Mouse (Mus musculus) kidney, postnatal 14 days (tissue): ENCODE data around the gene Kdm4a.
A peak's percentile ranks its signal among the peaks of the same experiment; 100 is the strongest.

Experiments used
- DNase-seq: peaks from one replicate; pipeline ENCODE4 v3.0.0; 2022; ENCODE audit warnings: mixed read lengths

The Kdm4a gene

DNA sequence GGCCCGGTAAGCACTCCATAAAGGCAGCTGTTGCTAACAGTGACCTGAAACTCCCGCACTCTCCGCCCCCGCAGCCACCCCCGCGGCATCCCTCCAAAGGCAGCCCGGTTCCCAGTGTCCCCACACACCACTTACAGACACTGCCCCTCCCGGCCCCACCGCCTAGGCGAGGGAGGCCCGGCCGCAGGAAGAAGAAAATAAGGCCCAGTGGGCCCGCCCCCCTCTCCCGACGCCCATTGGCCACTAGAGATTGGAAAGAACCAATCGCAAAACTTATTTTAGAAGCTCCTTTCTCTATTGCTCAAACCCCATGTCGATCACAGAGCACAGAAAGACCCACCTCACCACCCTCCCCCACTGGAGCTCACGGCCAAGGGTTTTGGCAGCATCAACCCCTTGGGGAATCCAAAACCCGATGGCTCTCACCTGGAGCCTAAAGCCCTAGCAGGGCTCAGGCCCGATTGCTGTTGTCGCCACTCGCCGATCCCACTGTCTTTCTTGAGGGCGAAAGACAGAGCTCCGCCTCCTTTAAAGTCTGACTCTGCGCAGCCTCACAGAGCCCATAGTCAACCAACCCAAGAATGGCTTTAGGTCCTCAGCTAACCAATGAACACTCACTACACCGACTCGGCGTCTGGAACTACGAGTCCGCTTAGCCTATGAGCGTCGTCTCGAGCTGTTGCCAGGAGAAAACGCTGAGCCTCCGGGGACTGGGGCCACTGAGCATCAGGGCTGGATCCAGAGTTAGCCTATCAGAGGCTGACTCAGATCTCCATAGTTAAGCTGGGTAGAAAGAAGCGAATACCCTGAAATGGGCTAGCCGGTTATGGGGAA, at the start of gene Kdm4a:
Gene Kdm4a, minus strand, starts transcription at position 577 of the 834 bp plus-strand sequence.
- peak; percentile 96 for DNase-seq

GRCm38 (mm10) chr4:118229035-118229770, 49.4 kb upstream of the Kdm4a start:
- DNase-seq, result no peak

DNA sequence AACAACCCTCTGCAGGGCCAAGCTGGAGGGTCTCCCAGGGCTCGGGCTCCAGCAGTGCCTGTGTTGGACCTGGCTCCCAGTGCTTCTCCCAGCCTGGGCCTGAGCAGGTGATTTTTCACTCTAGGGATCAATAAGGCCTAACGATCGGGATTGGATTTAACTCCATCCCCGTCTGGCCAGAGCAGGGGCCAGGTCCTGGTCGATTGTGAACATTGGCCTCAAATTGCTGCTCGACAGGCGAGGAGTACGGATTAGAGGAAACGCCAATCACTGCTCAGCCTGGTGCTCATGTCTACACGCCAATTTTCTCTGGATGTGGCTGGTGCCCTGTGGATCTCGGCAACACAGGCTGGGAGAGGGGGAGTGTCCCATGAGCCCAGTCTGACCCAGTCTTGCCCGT, 47.6 kb upstream of the Kdm4a start:
- no peak for DNase-seq

- peak; percentile 49 for DNase-seq
These were observed 41.4 kb upstream of the Kdm4a start for GRCm38 (mm10) chr4:118221261-118221660.

DNA sequence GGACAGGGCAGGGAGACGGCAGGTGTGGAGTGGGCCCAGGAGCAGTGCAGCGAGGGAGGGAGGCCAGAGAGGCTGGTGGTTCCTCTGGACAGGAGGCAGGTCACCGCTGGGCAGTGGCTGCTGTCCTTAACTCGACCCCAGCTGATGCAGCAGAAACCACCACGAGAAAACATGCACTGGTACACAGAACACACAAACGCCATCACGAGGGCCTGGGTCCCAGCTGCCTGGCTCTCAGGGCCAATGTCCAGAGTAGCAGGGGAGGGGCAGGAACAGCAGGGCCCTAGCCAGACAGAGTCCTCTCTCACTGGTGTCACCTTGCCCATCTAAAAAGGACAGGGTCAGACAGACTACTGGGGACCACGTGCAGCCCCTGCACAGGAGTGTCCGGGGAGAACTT, 40.9 kb upstream of the Kdm4a start:
- DNase-seq, result peak; percentile 66

DNA sequence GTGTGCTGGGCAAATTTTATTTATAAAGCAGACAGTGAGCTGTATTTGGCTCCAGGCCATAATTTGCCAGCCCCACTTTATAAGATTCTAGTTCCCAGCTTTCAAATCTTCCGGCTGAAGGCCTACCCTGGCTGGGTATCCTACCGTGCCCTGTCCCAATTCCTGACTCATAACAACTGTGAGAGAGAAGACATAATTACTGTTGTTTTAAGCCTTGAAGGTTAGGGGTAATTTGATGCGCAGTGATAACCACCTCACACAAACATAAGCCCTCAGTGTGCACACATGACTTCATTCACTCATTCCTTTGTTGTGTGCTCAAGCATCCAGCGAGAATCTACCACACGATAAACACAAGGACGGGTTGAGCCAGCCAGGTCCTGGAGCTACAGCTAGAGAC, 39.6 kb upstream of the Kdm4a start:
- no peak for DNase-seq

DNA sequence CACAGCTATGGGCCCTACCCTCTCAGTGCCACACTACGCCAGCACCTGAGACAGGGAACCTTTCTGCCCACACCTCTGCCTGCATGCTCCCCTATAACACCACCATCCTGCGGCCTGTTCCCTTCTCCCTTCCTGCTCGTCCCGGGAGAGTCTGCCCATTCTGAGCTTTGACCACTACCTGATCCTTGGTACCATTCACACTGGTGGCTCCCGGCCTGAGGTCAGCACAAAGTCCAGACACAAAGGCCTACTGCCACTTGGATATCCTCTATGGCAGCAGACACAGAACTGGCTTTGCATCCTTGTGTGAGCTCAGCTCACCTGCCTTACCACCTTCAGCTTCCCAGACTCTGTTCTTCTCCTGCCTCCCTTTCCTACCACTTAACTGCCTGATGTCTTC, 38.7 kb upstream of the Kdm4a start:
- DNase-seq, result peak; percentile 53

DNA sequence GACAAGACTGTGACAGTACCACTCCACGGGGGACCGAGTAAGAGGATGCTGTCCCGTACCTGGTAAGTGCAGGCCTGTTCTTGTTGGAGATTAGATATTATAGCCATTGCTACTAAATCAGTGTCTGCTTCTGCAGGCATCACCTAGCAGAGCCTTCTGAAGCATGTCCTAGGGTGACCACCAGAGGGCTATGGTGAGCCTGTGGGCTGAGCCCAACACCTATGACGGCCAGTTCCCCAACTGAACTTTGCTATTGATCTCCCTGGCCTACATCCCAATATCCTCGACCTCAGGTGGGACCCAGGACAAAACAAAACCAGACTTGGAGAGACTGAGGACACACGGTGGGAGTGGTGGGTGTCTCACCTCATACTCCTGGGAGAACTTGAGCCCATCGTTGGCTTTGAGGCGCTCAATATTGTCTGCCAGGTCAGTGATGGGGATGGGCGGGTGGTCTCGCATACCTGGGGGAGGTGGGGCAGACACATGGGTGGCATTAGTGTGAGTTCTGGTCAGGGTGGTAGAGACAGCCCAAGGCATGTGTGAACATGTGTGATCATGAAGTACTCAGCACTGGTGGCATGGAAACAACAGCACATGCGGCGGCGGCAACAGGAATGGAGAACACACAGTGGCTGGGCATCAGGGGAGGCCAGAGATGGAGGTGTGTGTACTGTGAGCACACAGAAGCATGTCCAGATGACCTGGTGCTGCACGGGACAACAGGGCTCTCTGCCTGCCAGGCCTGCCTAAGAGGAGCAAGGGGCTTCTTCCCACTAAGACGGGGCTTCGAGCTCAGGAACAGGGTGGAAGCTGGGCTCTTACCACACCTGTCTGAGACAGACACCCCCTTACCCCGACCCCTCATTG, 37.1 kb upstream of the Kdm4a start:
- peak; percentile 79 for DNase-seq

GRCm38 (mm10) chr4:118214891-118215290, 35.0 kb upstream of the Kdm4a start:
- DNase-seq, result peak; percentile 63

GRCm38 (mm10) chr4:118206918-118207640, 27.2 kb upstream of the Kdm4a start:
- DNase-seq, result no peak

GRCm38 (mm10) chr4:118205906-118206305, 26.1 kb upstream of the Kdm4a start:
- DNase-seq, result no peak

GRCm38 (mm10) chr4:118199093-118199492, 19.2 kb upstream of the Kdm4a start:
- DNase-seq, result no peak

DNA sequence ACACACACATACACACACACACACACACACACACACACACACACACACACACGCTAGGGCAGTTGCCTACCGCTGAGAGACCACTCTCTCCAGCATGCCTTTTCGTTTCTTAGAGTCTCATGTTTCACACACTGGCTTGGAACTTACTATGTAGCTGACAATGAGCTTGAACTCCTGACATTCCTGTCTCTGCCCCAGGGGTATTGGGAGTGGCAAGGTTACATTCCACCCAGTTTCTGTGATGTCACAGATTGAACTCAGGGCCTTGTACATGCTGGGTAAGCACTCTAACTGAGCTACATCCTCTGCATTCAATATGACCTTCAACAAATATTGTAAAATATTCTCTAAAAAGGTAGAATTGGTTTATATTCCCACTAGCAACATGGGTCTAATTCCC, 18.8 kb upstream of the Kdm4a start:
- no peak for DNase-seq

- no peak for DNase-seq
These were observed 16.3 kb upstream of the Kdm4a start for GRCm38 (mm10) chr4:118196185-118196584.

DNA sequence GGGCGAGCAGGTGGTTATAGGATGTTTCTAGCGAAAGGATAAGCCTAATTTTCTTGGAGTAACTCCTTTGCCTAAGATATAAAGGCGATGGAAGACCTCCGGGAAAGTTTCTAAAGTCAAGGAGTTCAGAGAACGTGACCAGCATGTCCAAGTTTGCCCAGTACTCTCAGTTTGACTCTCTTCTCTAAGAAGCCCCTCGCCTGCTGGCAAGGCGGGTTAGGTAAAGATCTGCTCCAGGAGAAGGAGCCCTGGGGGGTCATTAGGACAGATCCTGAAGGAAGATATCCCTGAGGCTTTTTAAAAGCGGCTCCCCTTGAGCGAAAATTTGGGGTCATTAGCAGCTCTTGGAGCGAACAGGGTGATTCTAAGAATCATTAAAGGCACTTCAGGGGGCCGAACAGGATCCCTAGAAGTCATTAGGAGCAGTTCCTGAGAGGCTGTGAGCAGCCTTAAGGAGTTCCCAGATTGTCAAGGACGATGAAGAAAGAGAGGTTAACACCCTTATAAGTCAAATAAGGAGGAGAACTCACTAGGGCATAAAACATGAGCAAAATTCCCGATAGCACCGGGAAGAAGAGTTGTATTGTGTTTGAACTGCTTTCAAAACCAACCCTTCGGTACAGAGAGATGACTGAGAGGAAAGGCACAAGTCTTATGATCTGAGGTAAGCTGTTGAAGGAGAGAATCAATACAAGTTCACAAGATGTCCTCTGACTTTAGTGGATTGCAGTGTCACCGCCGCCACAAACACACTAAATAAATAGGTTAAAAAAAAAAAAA, 648 bp upstream of the Kdm4a start:
- no peak for DNase-seq

- no peak for DNase-seq
These were observed 834 bp downstream of the Kdm4a start for GRCm38 (mm10) chr4:118178952-118179466.

GRCm38 (mm10) chr4:118172461-118172860, 7.4 kb downstream of the Kdm4a start:
- no peak for DNase-seq

GRCm38 (mm10) chr4:118171006-118171405, 8.8 kb downstream of the Kdm4a start:
- no peak for DNase-seq

GRCm38 (mm10) chr4:118162123-118162522, 17.7 kb downstream of the Kdm4a start:
- no peak for DNase-seq

DNA sequence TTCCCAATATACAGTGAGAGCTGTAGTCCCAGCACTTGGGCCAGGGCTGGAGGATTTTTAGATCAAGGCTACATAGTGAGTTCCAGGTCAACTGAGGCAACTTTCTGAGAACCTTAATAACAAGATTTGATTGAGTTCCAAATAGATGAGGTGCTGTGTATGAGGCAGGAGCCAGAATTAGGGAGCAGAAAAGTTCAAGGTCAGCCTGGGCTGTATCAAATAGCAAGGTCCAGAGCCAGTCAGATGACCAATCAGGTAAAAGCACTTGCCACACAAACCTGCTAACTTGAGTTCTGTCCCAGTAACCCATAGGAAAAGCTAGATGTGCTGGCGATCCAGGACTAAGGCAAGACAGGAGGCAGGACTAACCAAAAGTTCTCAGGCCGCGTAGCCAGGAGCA, 22.2 kb downstream of the Kdm4a start:
- DNase-seq, result no peak

GRCm38 (mm10) chr4:118156559-118156958, 23.3 kb downstream of the Kdm4a start:
- no peak for DNase-seq
